Mouse (Mus musculus) cortical plate, adult 2 months (tissue): Measurements from ENCODE around the gene Ptpn12.

Experiments used
- CTCF ChIP-seq: fragments of 200-500 bp; IDR thresholded peaks from 2 replicates; pipeline ENCODE4 v1.5.1; 2011; ENCODE audit warnings: mild to moderate bottlenecking, control low read depth, low read length; ENCODE audit not compliant: insufficient read depth; ENCODE audit errors: extremely low read depth
- POLR2A ChIP-seq: fragments of 200-500 bp; IDR thresholded peaks from 2 replicates; pipeline ENCODE4 v1.6.1; 2011; ENCODE audit warnings: mild to moderate bottlenecking, low read length, control low read depth; ENCODE audit not compliant: insufficient read depth; ENCODE audit errors: extremely low read depth

DNA sequence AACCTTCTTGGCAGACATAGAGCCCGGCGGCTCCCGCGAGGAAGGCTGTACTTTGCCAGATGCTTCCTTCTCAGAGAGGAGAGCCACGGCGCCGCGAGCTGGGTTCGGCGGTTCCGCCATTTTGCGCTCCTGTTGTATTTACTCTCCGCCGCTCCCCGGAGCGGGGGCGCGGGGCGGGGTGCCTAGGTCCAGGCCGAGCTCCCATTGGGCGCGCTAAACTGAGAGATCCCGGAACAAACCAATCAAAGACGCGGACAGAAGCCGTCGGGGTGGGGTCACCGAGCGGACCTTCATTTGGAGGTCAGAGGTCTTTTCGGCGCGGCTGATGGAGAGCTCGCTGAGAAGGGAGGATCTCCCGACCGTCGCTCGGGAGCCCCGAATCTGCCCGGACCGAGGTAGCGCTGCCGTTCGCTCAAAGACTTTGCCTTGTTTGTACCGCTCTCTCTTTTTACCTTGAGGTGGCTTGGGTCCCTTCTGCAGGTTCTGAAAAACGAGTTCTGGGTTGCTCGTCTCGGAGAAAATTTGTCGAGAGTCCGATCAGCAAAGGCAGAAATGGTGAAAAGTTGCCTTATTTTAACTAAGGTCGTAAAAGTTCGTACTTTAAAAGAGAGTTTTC is 103.9 kb downstream of the Ptpn12 start:
- TF ChIP-seq CTCF (no peak), POLR2A (peak; percentile 81)
